Mouse (Mus musculus): ENCODE data around the gene Lins1. TPM values are rescaled to one million over a fixed set of nuclear protein-coding genes. Genes with fewer than 3 reads are reported as not detected.

Gene Lins1
- polyA plus RNA-seq, 1 experiment from 2014 or later, result 25.9 TPM

DNA sequence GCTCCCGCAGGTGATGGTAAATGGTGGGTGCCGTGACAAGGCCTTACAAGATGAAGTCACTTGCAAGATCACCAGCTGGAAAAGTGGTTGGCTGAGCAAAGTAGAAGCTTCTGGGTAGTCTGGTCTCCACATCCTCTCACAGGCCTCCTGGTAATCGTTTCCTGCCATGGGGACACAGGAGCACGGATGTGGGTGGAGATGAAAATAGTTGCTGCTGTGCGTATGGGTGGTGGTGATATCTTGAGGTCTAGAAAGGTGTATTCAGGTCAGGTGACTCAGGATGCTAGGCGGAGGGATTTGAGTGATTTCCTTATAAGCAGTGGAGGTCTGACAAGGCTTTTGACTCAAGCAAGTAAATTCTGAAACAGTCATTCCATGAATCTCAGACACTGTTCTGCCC is 35.3 kb downstream of the Lins1 start:
- 84% methylated on average over 6 of the region's 6 CpGs for WGBS
- Histone ChIP-seq H3K36me3 (ENCODE audit: insufficient read depth) (0 out of 2 replicates have a peak, but pooled peaks cover 6% of the 10 kb centered on the region), H3K4me3 (ENCODE audit: low read depth, low read length) (no peak overlapping the region), H3K27ac (ENCODE audit: low read depth) (no peak overlapping the region), H3K4me2 (no peak overlapping the region), H3K4me1 (ENCODE audit: insufficient read depth) (no peaks in the 10 kb centered on the region), H3K9me3 (ENCODE audit: low read depth, low read length) (no peaks in the 10 kb centered on the region), H3K9ac (no peak overlapping the region), H3K27me3 (ENCODE audit: insufficient read depth, low read length) (no peaks in the 10 kb centered on the region)
- ATAC-seq (ENCODE audit: insufficient read depth), result no peak
- DNase-seq, result no peak
- no peak for TF ChIP-seq CTCF (IDR thresholded peaks at IDR 0.05; ENCODE audit: low read depth)

DNA sequence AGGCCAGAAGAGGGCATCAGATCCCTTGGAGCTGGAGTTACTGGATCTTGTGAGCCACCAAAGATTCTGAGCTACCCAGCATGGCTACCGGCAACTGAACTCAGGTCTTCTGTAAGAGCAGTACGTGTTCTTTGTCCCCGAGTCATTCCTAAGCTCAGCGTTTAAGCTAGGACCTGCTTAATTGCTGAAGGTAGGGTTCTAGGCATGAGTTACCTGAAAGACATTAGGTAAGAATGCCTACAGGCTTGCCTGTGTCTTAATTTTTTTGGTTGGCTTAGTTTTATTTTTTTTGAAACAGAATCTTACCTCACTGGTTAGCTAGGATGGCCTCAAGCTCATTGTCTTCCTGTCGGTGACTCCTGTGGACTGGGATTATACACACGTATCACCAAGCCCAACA is 38.4 kb downstream of the Lins1 start:
- H3K4me3 ChIP-seq (ENCODE audit: low read depth, low read length), result no peak overlapping the region
- H3K27ac ChIP-seq (ENCODE audit: low read depth), result no peak overlapping the region
- H3K9me3 ChIP-seq (ENCODE audit: low read depth, low read length), result no peaks in the 10 kb centered on the region
- no peaks in the 10 kb centered on the region for H3K4me1 ChIP-seq (ENCODE audit: insufficient read depth)
- no peaks in the 10 kb centered on the region for H3K36me3 ChIP-seq (ENCODE audit: insufficient read depth)
- no peak overlapping the region for H3K9ac ChIP-seq
- no peak overlapping the region for H3K4me2 ChIP-seq
- no peaks in the 10 kb centered on the region for H3K27me3 ChIP-seq (ENCODE audit: insufficient read depth, low read length)
- no peak for ATAC-seq (ENCODE audit: insufficient read depth)
- no peak for TF ChIP-seq CTCF (IDR thresholded peaks at IDR 0.05; ENCODE audit: low read depth)
- DNase-seq, result no peak
- 91% methylated on average over 6 of the region's 6 CpGs for WGBS

DNA sequence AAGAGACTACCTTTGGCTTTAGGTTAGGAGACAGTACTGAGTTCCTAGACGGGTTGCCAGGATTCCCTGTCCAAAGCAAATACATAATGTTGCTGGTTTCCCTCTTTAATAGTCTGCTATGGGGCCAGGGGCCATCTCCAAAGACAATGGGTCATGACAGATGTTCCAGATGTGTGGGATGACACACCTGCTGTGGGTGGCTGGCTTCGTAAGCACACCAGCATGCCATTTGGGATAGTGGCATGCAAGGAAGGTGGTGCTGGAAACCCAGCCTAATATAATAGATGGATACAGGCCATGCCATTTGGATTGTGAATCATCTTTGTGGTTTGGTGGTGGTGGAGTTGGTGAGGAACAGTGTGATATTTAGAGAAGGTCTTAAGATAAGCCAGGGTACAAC is 39.5 kb downstream of the Lins1 start:
- no peak overlapping the region for H3K27ac ChIP-seq (ENCODE audit: low read depth)
- no peak for ATAC-seq (ENCODE audit: insufficient read depth)
- DNase-seq, result no peak
- H3K4me1 ChIP-seq (ENCODE audit: insufficient read depth), result no peaks in the 10 kb centered on the region
- H3K4me2 ChIP-seq, result no peak overlapping the region
- no peaks in the 10 kb centered on the region for H3K27me3 ChIP-seq (ENCODE audit: insufficient read depth, low read length)
- no peak overlapping the region for H3K4me3 ChIP-seq (ENCODE audit: low read depth, low read length)
- no peak for TF ChIP-seq CTCF (IDR thresholded peaks at IDR 0.05; ENCODE audit: low read depth)
- H3K9me3 ChIP-seq (ENCODE audit: low read depth, low read length), result no peaks in the 10 kb centered on the region
- H3K9ac ChIP-seq, result no peak overlapping the region
- 76% methylated on average over 2 of the region's 2 CpGs for WGBS
- H3K36me3 ChIP-seq (ENCODE audit: insufficient read depth), result no peaks in the 10 kb centered on the region

DNA sequence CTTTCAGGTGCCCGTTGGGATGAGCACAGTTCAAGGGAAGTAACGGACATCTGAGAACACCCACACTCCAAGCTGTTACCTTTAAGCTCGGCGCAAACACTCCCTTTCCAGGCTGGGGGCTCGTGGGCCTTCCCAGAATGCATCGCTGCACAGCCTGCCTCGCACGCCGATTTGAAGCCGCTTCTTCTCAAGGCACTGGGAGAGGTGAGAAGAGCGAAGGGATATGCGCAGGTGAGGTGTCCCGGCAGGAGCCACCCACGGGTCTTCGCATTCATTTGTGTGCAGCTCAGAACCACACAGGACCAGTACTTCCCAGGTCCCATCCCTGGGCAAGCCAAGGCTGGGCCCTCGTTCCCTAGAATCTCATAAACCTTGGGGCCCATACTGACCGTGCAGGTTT is 43.7 kb downstream of the Lins1 start:
- Histone ChIP-seq H3K36me3 (ENCODE audit: insufficient read depth) (no peaks in the 10 kb centered on the region), H3K9ac (no peak overlapping the region), H3K4me2 (no peak overlapping the region), H3K9me3 (ENCODE audit: low read depth, low read length) (no peaks in the 10 kb centered on the region), H3K27me3 (ENCODE audit: insufficient read depth, low read length) (no peaks in the 10 kb centered on the region), H3K27ac (ENCODE audit: low read depth) (no peak overlapping the region), H3K4me1 (ENCODE audit: insufficient read depth) (no peaks in the 10 kb centered on the region), H3K4me3 (ENCODE audit: low read depth, low read length) (no peak overlapping the region)
- no peak for DNase-seq
- TF ChIP-seq CTCF (IDR thresholded peaks at IDR 0.05; ENCODE audit: low read depth), result no peak
- WGBS, result 90% methylated on average over 17 of the region's 17 CpGs
- no peak for ATAC-seq (ENCODE audit: insufficient read depth)

DNA sequence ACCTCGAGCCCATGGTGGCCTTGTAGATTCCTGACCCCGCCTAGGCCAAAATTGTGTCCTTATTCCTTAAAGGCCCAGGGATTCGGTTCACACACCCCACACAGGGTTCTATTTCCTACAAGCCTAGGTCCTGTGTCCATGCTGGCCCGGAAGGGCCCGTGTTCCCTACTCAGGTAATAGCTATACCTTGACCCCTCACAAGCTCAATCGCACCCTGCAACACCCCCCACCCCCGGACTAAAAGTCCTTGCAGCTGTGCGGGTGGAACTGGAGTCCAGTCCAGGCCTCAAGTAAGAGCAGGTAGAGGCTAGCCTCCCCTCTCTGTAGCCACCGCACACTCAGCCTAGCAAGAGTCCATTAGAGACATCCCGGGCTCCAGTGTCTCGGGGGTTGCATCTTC is 44.2 kb downstream of the Lins1 start:
- no peak for TF ChIP-seq CTCF (IDR thresholded peaks at IDR 0.05; ENCODE audit: low read depth)
- H3K9me3 ChIP-seq (ENCODE audit: low read depth, low read length), result no peaks in the 10 kb centered on the region
- no peaks in the 10 kb centered on the region for H3K27me3 ChIP-seq (ENCODE audit: insufficient read depth, low read length)
- 91% methylated on average over 11 of the region's 11 CpGs for WGBS
- no peak for DNase-seq
- H3K9ac ChIP-seq, result no peak overlapping the region
- no peaks in the 10 kb centered on the region for H3K36me3 ChIP-seq (ENCODE audit: insufficient read depth)
- no peak overlapping the region for H3K4me3 ChIP-seq (ENCODE audit: low read depth, low read length)
- H3K4me1 ChIP-seq (ENCODE audit: insufficient read depth), result no peaks in the 10 kb centered on the region
- no peak overlapping the region for H3K27ac ChIP-seq (ENCODE audit: low read depth)
- no peak overlapping the region for H3K4me2 ChIP-seq
- ATAC-seq (ENCODE audit: insufficient read depth), result no peak

DNA sequence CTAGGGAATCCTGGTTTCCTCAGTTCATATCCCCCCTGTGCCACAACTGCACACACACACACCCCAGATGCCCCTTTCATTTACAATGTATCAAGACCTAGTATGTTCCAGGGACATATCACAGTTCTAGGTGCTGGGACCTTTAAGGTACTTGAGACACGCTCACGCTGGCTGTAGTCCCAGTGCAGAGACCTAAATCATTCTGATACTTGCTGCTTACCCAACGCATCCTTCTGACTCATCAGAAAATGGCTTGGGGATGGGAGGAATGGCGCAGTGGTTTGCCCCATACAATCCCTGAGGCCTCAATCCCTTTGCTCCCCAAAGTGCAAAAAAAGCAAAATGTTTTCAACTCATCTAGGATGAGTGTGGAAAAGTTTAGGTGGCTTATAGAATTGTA is 44.8 kb downstream of the Lins1 start:
- no peaks in the 10 kb centered on the region for H3K4me1 ChIP-seq (ENCODE audit: insufficient read depth)
- H3K9me3 ChIP-seq (ENCODE audit: low read depth, low read length), result no peaks in the 10 kb centered on the region
- no peak for ATAC-seq (ENCODE audit: insufficient read depth)
- H3K27ac ChIP-seq (ENCODE audit: low read depth), result no peak overlapping the region
- H3K4me3 ChIP-seq (ENCODE audit: low read depth, low read length), result no peak overlapping the region
- H3K27me3 ChIP-seq (ENCODE audit: insufficient read depth, low read length), result no peaks in the 10 kb centered on the region
- TF ChIP-seq CTCF (IDR thresholded peaks at IDR 0.05; ENCODE audit: low read depth), result no peak
- no peaks in the 10 kb centered on the region for H3K36me3 ChIP-seq (ENCODE audit: insufficient read depth)
- 93% methylated on average over 4 of the region's 4 CpGs for WGBS
- no peak overlapping the region for H3K9ac ChIP-seq
- H3K4me2 ChIP-seq, result no peak overlapping the region
- no peak for DNase-seq

DNA sequence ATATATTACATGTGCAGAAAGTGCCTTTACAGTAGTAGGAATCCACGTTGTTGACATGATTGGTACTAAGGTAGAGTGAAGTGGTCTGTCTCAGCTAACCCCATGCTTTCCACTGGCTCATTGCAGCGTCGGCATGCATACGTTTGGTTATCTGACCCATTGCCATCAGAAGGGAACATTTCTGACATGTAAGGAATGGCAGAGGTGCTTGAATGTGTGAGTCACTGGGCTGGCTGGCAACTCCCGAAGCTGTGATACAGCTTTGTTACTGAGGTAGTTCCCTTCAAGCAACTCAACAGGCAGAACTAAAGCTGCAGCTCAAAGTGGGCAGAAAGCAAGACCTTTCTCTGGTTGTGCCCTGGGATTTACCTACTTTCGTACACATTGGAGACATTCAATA is 45.3 kb downstream of the Lins1 start:
- no peak for DNase-seq
- ATAC-seq (ENCODE audit: insufficient read depth), result no peak
- WGBS, result 79% methylated on average over 6 of the region's 6 CpGs

DNA sequence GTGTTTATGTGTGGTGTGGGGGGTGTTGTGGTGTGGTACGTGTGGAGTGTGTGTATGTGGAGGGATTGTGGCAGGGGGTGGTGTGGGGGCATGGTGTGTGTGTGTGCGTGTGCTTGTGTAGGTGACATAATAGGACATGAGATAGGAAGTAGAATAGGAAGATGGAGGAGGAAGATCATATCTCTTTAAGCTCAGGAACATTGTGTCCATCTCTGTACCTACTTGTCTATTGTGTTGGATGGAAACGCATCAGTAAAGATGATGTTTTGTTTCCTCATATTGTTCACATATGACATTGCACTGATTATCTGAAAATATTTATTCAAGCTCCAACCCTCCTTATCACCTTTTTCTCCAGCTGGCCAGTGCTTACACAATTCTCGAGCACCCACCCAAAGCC is 47.7 kb downstream of the Lins1 start:
- Histone ChIP-seq H3K9me3 (ENCODE audit: low read depth, low read length) (no peaks in the 10 kb centered on the region), H3K4me1 (ENCODE audit: insufficient read depth) (no peaks in the 10 kb centered on the region), H3K9ac (no peak overlapping the region), H3K27ac (ENCODE audit: low read depth) (no peak overlapping the region), H3K4me3 (ENCODE audit: low read depth, low read length) (no peak overlapping the region), H3K4me2 (no peak overlapping the region), H3K27me3 (ENCODE audit: insufficient read depth, low read length) (no peaks in the 10 kb centered on the region), H3K36me3 (ENCODE audit: insufficient read depth) (no peaks in the 10 kb centered on the region)
- DNase-seq (no peak), ATAC-seq (ENCODE audit: insufficient read depth) (no peak)
- TF ChIP-seq CTCF (IDR thresholded peaks at IDR 0.05; ENCODE audit: low read depth), result no peak
- WGBS, result 79% methylated on average over 4 of the region's 4 CpGs

More for the DNA sequence above, 45.3 kb downstream of the Lins1 start:
- no peaks in the 10 kb centered on the region for H3K4me1 ChIP-seq (ENCODE audit: insufficient read depth)
- H3K9ac ChIP-seq, result no peak overlapping the region
- no peak overlapping the region for H3K4me2 ChIP-seq
- no peak overlapping the region for H3K4me3 ChIP-seq (ENCODE audit: low read depth, low read length)
- H3K27ac ChIP-seq (ENCODE audit: low read depth), result no peak overlapping the region
- H3K27me3 ChIP-seq (ENCODE audit: insufficient read depth, low read length), result no peaks in the 10 kb centered on the region
- no peak for TF ChIP-seq CTCF (IDR thresholded peaks at IDR 0.05; ENCODE audit: low read depth)
- H3K36me3 ChIP-seq (ENCODE audit: insufficient read depth), result no peaks in the 10 kb centered on the region
- H3K9me3 ChIP-seq (ENCODE audit: low read depth, low read length), result no peaks in the 10 kb centered on the region
